In genomic region chr8:105851651-105852143, GRCm38 (mm10) we compare ENCODE assay signal across 1 mouse cellular context.
TF ChIP-seq lines count a peak whose summit lies in the region.

No protein-coding gene starts in this region.

TF ChIP-seq in MEL, 35 proteins besides CTCF, POLR2A, EP300 and RAD21 (continued from another document):
- TF ChIP-seq USF2 (IDR thresholded peaks at IDR 0.05; ENCODE audit: borderline replicate concordance in 1 of 2, insufficient read depth in 1 of 2, low read depth in 1 of 2, low read length in 2 of 2) (no peak), TCF12 (IDR thresholded peaks at IDR 0.05; ENCODE audit: low read depth, low read length) (peak; percentile 28; the same call in 1 of the 2 replicates), ZC3H11A (IDR thresholded peaks at IDR 0.05; ENCODE audit: low read depth, low read length) (no peak), ETS1 (IDR thresholded peaks at IDR 0.05; ENCODE audit: low read depth, low read length) (peak; percentile 42; the same call in 1 of the 2 replicates), MAX (IDR thresholded peaks at IDR 0.05; ENCODE audit: low read length) (peak; percentile 60; the same call in 1 of the 2 replicates), ZNF384 (IDR thresholded peaks at IDR 0.05; ENCODE audit: low read depth, low read length) (no peak), CHD2 (IDR thresholded peaks at IDR 0.05; ENCODE audit: low read length) (peak; percentile 100), POLR2AphosphoS5 (IDR thresholded peaks at IDR 0.05; ENCODE audit: borderline replicate concordance, low read depth, low read length) (no peak), NELFE (IDR thresholded peaks at IDR 0.05; ENCODE audit: low read depth, low read length) (peak; percentile 97), GABPA (IDR thresholded peaks at IDR 0.05; ENCODE audit: low read depth, low read length) (no peak), ZKSCAN1 (IDR thresholded peaks at IDR 0.05; ENCODE audit: low read depth, low read length) (no peak), USF1 (IDR thresholded peaks at IDR 0.05; ENCODE audit: low read depth, low read length) (peak; percentile 39; the same call in 1 of the 2 replicates), RCOR1 (IDR thresholded peaks at IDR 0.05; ENCODE audit: low read depth, low read length) (no peak), JUND (IDR thresholded peaks at IDR 0.05; ENCODE audit: low read depth, low read length) (no peak), HCFC1 (IDR thresholded peaks at IDR 0.05; ENCODE audit: low read depth, low read length) (peak; percentile 100), BHLHE40 (IDR thresholded peaks at IDR 0.05; ENCODE audit: borderline replicate concordance, low read depth, low read length) (no peak), MXI1 (IDR thresholded peaks at IDR 0.05; ENCODE audit: low read depth, low read length) (peak; percentile 93), TAL1 (IDR thresholded peaks at IDR 0.05; ENCODE audit: low read length) (peak; percentile 29; the same call in 1 of the 2 replicates), NRF1 (IDR thresholded peaks at IDR 0.05; ENCODE audit: insufficient read depth, low read depth, low read length, poor library complexity, severe bottlenecking) (0 out of 2 replicates have a peak, but pooled peaks have one; percentile 33), CHD1 (IDR thresholded peaks at IDR 0.05; ENCODE audit: low read depth, low read length) (no peak), GATA1 (IDR thresholded peaks at IDR 0.05; ENCODE audit: low read depth, low read length) (no peak; the same call in 1 of the 2 replicates), MEF2A (IDR thresholded peaks at IDR 0.05; ENCODE audit: extremely low read depth, insufficient replicate concordance, low read depth, low read length, poor library complexity, severe bottlenecking) (no peak)
